Mouse (Mus musculus): ENCODE measurements around the gene Kncn.

DNA sequence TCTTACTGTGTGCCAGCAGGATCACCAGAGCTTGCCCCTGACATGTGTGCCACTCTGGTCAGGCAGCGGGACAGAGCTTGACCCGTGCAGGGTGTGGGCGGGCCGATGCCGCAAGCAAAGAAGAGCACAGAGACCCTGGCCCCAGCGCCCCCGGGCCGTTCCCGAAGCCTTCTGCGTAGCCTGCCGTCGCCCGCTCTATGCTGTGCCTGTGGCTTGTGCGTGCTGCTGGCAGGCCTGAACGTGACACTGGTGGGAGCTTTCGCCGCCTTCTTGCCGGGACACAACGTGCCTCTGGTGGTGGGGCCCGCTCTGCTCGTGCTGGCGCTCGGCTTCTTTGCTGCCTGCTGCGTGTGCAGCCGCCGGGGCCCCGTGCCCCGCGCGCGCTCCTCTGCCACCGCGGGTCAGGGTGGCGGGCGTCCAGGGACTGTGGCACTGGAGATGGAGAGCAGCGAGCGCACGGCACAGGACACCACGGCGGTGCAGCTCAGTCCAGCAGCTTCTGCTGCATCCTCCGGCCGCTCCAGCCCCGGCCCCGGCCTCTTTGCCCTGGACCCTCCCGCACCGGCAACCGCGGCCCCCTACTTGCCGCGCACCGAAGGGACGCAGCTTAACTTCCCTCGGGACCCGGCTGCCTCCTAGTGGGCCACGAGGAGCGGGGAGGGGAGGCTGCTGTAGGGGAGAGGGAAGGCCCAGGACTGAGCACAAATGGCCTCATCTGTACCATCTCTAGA lies 13.9 kb downstream of the Kncn start:
- no peak for TF ChIP-seq CTCF (IDR thresholded peaks at IDR 0.05; ENCODE audit: low read depth, low read length)
- no peak for TF ChIP-seq GATA1 (IDR thresholded peaks at IDR 0.05; ENCODE audit: borderline replicate concordance, low read length)
- no peak for TF ChIP-seq TAL1 (conservative IDR thresholded peaks at IDR 0.05; ENCODE audit: low read depth, low read length)

All from G1E (cell line).